Mouse (Mus musculus): ENCODE data around the gene Nck2. TPM values are rescaled to one million over a fixed set of nuclear protein-coding genes. Genes with fewer than 3 reads are reported as not detected.
A peak's percentile ranks its signal among the peaks of the same experiment; 100 is the strongest.

The Nck2 gene
- total RNA-seq, 2 experiments from 2014 or later = 30.2 to 33.8 TPM

DNA sequence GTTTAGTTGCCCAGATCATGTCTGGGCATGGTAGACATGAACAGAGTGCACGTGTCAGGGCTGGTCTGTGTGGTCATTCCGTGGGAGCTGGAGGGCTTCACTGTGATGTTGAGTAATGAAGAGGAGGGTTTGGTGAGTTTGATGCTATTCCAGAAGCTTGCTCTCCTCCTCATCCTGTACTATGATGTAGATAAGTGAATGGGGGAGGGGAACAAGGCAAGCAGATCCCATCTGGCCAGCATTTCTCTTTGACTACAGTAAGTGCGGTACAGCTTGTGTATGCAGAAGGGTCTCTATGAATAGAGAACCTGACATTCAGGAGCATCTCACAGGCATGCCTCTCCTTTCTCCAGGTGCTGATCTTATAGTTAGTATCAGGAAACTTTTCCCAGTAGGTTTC is 52.6 kb downstream of the Nck2 start:
- DNase-seq = no peak
- intact Hi-C loops (cut with DNase I) = no loop called here

DNA sequence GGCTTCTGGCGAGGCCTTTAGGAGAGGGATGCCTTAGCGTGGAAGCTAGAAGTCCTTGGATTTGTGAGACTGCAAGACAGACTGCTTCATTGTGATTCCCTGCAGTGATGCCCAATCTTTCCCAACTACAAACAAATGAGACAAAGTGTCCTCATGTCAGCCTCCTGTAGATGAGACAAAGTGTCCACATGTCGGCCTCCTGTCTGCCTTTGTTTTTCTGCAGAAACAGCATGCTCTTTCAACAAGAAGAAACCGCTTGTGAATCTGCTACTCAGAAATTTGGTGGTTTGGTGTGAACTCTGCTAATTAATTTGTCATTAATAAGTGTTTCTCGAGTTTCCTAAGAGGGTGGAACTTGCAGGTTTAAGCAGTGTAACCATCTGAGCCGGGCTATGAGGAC is 53.6 kb downstream of the Nck2 start:
- intact Hi-C loops (cut with DNase I) = no loop called here
- no peak for DNase-seq

DNA sequence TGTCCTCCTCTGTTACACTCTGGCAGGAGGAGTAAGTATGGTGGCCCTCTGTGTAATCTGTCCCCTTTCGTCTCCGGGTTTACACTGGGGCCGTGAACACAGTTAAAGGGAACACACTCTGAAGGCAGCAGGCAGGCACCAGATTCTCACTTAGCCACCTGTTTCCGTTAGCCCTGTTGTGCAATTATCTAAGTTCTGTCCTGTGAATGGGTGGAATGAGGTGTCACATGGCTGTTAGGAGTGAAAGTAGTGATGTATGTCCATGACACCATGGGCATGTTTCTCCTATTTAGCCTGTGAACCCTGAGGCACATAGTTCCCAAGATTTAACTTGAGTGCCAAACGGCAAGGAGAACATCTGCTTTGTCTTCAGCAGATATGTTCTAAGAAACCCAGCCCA is 55.7 kb downstream of the Nck2 start:
- no peak for DNase-seq
- intact Hi-C loops (cut with DNase I) = no loop called here

DNA sequence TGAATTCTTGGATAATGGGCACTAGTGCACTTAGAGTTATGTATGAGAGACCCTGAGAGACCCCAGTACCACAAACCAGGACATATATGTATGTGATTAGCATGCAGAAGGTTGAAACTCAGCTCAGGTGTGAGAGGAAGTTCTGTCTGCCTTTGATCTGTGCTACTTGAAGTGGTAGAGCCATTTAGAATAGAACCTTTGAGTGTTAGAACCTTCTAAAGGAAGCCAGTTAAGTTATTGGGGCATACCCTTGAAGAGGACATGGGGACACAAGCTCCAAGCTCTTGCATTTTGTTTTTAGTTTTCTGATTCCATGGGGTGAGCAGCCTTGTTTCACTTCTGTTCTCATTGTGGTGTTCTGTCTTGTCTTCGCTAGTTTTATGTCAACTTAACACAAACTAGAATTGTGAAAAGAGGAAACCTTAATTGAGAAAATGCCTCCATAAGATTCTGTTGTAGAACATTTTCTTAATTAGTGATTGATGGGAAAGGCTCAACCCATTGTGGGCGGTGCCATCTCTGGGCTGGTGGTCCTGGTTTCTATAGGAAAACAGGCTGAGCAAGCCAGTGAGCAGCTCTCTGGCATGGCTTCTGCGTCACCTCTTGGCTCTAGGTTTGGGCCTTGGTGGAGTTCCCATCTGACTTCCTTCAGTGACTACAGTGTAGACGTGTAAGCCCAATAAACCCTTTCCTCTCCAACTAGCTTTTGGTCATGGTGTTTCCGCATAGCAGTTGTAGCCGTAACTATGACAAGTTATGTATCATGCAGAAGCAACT is 57.0 kb downstream of the Nck2 start:
- intact Hi-C loops (cut with DNase I) = no loop called here
- DNase-seq = peak in 1 of 2 experiments; percentile 32

DNA sequence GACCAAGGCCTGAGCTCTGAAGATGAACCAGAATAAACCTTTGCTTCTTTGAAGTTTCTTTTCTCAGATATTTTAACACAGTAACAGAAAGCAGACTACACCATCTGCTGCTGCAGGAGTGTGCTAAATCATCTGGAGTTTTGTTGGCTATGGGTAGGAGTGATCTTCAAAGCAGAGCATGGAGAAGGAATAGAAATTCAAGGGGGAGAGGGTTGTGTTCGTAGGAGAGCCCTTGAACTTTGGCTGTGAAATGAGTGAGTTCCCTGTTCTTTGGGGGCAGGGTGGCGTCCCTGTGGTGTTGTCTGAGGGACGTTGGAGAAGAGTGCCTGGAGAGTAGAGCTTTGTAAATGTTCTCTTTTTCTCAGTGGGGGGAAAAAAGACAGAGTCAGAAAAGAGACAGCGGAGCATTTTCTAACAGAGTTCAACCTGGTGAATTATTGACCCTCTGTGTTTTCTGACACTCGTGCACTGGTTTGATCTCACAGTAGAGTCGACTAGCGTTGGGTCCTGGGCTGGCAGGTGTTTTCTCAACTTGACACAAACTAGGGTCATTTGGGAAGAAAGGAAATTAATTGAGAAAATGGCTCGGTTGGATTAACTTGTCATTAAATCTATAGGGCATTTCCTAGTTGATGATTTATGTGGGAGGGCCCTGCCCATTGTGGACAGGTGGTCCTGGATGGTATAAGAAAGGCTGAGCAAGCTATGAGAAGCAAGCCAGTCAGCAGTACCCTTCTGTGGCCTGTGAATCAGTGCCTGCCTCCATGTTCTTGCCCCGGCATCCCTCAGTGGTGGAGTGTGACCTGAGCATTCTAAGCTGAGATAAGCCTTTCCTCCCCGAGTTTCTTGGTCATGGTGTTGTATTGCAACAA is 57.8 kb downstream of the Nck2 start:
- DNase-seq = no peak
- intact Hi-C loops (cut with DNase I) = no loop called here

DNA sequence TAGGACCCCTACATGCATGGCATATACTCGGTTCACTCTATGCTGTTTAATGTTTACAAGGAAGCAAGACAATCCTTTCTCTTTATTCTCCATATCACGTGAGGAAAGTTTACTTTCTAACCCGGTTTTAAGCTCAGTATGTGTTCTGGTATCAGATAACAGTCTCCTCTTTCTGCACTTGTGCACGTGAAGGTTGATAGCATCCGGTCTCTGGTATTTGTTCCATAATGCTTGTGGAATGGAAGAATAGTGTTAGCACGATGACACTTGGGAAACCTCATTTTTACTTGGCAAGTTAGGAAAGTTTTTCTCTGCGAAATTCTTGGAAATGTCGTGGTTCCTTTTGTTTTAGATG is 58.4 kb downstream of the Nck2 start:
- DNase-seq = no peak
- intact Hi-C loops (cut with DNase I) = no loop called here

DNA sequence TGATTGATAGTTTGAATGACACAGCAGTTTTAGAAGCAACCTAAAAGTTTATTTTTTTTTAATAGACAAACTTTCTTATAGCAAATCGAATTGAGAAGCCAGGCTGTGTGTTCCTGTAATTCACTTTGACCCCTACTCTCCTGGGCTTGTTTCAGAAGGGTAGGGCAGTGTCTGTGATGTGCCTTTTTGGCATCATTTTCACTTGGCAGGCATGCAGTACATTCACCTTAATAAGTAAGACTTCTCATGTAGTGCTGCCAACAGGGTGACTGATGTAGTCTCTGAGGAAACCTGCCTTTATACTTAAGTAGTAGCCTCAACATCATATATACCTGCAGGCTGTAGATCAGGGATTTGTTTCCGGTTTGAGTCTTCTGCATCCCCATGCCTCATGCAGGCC is 58.9 kb downstream of the Nck2 start:
- intact Hi-C loops (cut with DNase I) = no loop called here
- no peak for DNase-seq

DNA sequence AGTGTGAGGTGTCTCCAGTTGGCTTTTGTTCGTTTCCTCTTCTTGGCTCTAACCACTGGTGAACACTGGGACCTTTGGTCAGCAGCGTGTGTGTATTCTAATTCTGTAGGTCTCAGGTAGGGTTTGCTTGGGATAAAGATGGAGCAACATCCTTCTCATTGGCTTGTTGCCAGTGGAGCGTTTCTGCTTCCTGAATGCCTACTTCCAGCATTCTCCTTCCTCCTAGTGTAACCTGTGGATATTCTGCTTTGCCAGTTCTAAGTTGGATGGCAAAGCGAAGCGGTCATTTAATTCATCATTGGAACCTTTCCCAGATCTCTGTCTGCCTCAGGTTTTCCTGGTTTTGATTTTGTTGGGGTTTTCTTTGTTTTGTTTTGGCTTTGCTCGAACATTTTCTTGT is 59.3 kb downstream of the Nck2 start:
- no peak for DNase-seq
- intact Hi-C loops (cut with DNase I) = no loop called here

DNA sequence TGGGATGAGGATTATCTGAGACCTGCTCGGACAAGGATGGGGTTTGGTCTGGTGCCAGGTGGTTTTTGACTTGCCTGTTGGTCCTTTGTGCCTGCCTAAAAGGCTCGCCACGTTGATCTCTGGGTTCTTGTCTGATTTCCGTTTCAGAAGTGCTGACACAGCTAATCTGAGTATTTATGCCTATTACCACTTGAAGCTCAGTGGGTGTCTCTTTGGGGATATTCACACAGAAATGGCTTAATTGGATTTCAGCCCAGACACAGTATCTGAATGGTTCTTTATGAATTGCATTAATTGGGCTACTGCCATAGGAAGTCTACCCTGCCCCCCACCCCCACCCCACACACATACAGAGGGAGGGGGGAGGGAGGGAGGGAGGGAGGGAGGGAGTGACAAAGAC is 59.9 kb downstream of the Nck2 start:
- peak; percentile 10 to 11 for DNase-seq
- intact Hi-C loops (cut with DNase I) = no loop called here

DNA sequence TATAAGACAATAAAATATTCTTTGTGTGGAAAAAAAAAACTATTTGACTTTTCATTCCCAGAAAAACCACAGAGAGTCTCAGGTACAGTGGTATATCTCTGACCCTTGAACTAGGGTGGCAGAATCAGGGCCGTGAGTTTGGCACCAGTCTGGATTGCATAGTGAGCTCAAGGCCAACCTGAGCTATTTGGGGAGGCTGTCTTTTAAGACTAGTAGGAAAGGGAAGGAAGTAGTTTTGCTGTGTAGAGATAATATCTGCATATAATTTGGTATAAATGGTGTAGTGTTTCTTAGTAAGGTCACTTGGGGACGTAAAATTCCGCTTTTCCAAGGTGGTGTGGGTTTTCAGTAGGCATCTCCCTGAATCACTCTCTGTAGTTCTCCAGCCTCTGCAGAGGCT is 62.3 kb downstream of the Nck2 start:
- intact Hi-C loops (cut with DNase I) = no loop called here

DNA sequence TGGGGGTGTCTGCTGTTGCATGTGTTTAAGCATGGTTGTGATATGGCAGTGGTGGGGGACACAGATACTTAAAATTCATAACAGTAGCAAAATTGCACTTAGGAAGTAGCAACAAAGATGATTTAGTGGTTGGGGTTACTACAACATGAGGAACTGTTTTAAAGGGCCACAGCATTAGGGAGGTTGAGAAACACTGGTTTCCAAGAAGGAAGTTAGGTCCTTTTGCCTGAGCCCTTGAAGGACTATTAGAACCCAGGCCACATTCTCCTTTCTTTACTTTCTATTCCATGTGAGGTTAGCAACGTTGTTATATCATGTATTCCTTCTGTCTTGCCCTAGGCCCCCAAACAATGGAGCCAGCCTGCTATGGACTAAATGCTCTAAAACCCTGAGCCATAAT is 63.4 kb downstream of the Nck2 start:
- no peak for DNase-seq
- intact Hi-C loops (cut with DNase I) = no loop called here

More for the DNA sequence above, 62.3 kb downstream of the Nck2 start:
- no peak for DNase-seq

DNA sequence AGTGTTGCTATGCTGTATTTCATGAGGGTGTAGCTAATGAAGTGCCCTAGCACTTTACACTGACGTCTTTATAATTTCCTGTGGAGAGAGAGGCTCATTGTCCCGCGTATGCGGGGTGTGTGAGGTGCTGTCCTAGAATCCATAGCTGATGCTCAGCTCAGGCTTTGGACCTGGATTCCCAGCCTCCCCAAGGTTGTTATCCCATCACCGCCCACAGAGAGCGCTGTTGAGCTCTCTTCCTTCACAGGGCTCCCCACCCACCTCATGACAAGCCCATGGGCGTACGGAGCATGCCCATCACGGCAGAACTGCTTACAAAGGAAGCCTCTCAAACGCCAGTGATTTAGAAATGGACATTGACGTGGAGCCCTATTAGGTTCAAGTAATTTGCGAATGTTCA is 66.9 kb downstream of the Nck2 start:
- no peak for DNase-seq
- intact Hi-C loops (cut with DNase I) = no loop called here

DNA sequence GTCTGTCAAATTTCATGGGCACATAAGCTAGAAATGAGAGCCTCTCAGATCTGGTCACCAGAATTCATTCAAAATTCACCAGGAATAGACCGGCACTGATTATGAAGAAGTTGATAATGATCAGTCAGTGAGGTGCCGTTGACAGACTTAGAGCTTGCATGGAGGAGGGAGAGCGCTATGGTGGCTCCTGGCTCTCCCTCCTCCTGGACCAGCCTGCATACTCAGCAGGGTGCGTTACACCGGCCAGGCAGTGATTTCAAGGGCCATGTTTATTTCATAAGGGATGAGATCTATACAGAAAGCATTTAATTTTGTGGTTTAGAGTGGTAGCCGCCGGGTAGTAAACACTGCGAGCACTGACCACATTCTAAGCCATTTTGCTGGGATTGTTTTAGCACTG is 67.3 kb downstream of the Nck2 start:
- DNase-seq = no peak
- intact Hi-C loops (cut with DNase I) = no loop called here

DNA sequence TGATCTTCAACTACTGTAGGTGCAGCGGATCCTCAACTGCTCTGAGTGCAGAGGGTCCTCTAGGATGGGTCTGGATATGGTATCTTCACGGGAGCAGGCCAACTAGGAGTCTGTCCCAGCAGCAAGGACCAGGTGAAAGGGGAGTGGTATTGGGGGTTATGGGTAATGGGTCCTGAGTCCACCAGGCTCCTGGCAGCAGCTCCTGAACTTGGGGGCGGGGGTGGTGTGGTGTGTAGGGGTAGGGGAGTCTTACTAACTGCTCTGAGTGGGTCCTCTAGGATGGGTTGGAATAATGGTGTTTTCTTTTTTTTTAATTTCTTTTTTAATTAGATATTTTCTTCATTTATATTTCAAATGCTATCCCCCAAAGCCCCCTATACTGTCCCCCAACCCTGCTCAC is 73.0 kb downstream of the Nck2 start:
- no peak for DNase-seq
- intact Hi-C loops (cut with DNase I) = no loop called here

DNA sequence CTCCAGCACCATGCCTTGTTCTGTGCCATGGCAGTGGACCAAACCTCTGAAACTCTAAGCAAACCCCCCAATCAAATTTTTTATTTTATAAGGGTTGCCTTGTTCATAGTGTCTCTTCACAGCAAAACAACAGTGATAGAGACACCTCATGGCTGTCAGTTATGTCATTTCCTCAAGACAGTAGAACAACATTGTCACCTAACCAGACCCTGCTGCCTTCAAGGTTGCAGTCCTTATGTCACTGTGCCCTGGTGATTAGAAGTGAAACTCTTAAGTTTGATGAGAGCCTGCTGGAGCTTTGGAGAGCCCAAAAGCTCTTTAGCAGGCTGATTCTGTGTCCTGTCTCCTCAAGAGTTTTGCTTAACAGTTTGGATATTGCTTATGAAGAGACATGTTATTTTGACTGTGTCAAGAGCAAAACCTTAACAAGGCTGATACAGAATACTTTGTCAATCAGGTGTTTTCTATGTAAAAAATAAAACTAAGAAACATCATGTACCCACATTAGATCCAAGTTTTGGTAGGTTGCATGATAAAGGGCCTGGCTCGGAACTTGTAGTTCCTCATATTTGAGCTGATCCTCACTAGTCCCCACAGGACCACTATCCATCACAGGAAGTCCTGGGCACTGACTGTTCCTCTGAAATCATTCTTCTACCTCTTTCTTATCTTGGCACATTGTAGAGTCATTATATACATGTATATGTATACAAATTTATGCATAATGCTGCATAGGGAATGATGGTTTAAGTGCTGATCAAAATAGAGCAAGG is 76.0 kb downstream of the Nck2 start:
- intact Hi-C loops (cut with DNase I) = no loop called here

DNA sequence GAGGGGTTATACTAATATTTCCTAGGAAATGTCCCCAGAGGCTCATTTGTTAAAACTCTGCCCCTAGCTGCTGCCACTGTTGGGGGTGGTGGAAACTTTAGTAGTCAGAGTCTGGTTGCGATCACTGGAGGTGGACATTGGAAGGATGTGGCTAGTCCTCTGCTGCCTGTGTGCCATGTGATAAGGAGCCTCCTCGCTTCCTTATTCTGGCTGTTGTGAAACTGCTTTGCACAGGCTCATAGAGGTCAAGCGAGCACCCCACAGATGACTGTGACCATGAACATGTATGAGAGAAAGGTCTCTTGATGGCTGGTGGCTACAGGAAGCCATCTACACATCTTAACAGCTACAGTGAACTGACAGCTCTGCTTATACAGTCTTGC is 76.6 kb downstream of the Nck2 start:
- DNase-seq = no peak
- intact Hi-C loops (cut with DNase I) = no loop called here

More for the DNA sequence above, 76.0 kb downstream of the Nck2 start:
- DNase-seq = no peak

DNA sequence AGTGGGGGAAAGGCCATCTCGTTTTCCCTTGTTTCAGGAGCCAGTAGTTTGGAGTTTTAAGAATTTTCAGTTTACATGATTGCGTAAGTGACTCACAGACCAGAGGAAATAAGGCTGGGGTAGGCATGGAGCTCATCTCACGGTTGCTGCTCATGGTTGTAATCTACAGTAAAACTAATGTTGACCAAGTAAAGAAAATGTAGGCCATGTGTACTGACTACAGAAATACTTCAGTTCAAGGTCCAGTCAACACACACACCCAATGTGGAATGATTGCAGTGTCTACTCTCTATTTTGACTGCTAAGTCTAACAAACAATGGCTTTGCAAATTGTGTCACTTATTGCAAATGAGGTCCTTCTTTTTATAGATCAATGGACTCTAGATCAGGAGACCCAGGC is 77.1 kb downstream of the Nck2 start:
- intact Hi-C loops (cut with DNase I) = no loop called here
- no peak for DNase-seq

DNA sequence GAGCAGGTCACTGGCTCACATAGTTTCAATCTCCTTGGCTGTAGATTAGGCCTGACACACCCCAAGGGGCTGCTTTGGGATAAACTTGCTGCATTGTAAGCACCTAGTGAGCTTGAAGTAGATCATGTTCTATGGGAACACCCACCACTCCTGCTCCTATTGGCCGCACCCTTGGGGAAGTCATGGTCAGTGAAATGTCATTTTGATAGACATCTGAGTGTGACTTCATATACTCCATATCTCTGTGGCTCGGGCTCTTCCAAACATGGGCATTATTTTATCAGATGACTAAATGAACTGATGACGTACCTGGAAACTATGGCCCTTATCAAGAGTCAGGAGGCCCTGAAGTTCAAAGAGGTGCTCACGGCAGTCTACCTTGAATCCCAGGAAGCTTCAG is 77.6 kb downstream of the Nck2 start:
- intact Hi-C loops (cut with DNase I) = no loop called here
- DNase-seq = no peak

DNA sequence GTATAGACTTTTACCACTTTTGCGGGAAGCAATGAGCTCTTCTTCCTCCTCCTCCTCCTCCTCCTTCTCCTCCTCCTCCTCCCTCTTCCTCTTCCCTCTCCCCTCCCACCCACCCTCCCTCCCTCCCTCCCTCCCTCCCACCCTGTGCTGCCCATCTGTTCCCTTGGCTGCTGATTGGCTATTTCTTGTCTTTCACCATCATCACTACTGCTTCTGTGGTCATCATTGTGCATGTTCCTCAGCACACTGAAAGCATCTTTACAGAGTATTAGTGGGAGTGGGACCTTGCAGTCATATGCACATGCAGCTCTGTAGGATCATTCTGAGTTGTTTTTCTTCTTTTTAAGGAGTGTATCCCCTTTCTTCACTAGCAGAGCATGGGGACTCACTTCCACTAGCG is 78.6 kb downstream of the Nck2 start:
- DNase-seq = no peak
- intact Hi-C loops (cut with DNase I) = no loop called here

DNA sequence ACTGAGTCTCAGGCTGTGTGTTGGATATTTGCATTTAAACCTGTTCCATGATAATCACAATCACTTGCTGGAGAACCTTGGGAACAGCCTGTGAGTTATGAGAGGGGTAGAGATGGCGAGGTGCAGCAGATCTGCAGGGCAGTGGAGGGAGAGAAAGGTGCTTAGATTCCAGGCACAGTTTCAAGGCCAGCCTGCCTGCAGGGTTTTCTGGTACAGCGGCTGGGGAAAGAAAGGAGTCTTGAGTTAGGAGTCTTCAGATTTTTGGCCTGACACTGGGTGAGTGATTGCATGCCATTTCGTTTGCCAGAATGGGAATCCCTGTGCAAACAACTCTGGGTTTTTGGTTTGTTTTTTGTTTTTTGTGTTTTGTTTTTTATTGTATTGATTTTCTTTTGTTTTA is 80.0 kb downstream of the Nck2 start:
- intact Hi-C loops (cut with DNase I) = no loop called here
- DNase-seq = no peak

DNA sequence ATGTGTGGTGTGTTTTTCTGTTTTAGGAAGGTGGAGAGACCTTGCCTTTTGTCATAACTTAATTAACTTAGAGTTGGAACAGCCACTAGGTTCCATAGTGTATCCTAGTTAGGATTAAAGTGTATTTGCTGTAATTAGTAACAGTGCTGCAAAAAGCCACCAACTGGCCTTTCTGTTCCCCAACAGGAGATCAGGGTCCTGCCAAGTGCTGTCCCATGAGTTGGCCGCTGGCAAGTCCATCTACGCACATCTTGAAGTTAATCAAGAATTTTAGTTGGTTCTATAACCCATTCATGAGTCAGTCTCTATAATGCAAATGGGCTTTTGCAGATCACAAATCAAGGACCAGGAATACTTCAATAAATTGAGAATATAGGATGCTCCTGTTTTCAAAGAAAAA is 83.9 kb downstream of the Nck2 start:
- intact Hi-C loops (cut with DNase I) = no loop called here
- DNase-seq = no peak

DNA sequence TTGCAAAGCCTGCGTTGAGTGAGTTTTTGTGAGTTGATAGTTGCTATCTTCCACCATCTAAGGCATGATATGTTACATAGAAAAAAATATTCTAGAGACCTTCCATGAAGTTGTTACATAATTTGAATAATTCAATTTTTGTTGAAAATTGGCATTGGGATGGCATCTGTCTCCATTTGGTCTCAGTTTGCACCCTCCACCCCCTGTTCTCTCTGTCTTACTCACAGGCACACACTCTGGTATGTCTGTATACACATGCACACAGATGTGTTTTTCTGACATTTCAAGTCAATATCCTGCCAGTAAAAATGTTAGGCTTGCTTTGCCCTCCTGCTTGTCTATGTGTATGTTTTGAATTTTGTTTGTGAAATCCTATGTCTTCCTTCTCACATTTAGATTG is 84.7 kb downstream of the Nck2 start:
- no peak for DNase-seq
- intact Hi-C loops (cut with DNase I) = no loop called here

All from heart, postnatal 10 days (tissue).